Comparison of ENCODE assay signal across 25 mouse cellular contexts in the genomic region with DNA sequence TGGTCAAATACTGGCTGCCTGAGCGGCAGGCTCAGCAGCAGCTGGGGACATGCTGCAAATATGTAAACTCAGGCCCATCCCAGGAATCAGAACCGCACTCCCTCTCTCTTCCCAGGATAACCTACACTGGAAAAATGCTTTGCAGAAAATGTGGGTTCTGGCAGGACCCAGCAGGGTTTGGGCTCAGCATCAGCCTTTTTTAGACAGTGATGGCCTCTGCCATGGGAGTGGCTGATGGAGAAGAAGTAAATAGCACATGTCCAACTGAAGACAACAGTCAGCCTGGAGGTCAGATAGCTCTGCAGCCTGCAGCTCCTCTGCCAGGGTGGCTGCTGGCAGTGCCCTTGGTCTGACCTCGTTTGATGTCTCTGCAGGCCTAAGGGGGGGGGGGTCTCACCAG.
"Had no signal": no experiment of that assay in that cellular context is flagged by ENCODE, and none has a peak within 500 bp of the region (broad histone marks: within the 10 kb centered on the region; RNA-seq: fewer than 3 reads in every experiment).

No protein-coding gene starts in this region.

- H3K27ac ChIP-seq: heart, embryonic 10.5 days; heart, embryonic 13.5 days; heart, embryonic 15.5 days; hindbrain, embryonic 12.5 days; hindbrain, embryonic 14.5 days; intestine, embryonic 15.5 days; kidney, embryonic 15.5 days; kidney, postnatal 0 days; limb, embryonic 13.5 days; limb, embryonic 15.5 days had no signal

- H3K9me3 ChIP-seq: heart, embryonic 10.5 days; heart, embryonic 13.5 days; heart, embryonic 15.5 days; hindbrain, embryonic 12.5 days; intestine, embryonic 15.5 days; kidney, embryonic 15.5 days; limb, embryonic 13.5 days; limb, embryonic 15.5 days had no signal

- H3K4me3 ChIP-seq: heart, embryonic 10.5 days; heart, embryonic 13.5 days; heart, embryonic 15.5 days; hindbrain, embryonic 12.5 days; intestine, embryonic 15.5 days; kidney, embryonic 15.5 days; limb, embryonic 13.5 days; limb, embryonic 15.5 days had no signal

- H3K27me3 ChIP-seq: heart, embryonic 13.5 days; heart, embryonic 15.5 days; hindbrain, embryonic 12.5 days; intestine, embryonic 15.5 days; kidney, embryonic 15.5 days; limb, embryonic 13.5 days; limb, embryonic 15.5 days had no signal

- DNase-seq: forebrain, postnatal 0 days; gastrocnemius, postnatal 14 days; gastrocnemius, postnatal 36 days; heart, adult 18-20 months; heart, postnatal 14 days; heart, postnatal 36 days; kidney, adult 11 months; kidney, adult 2 months; kidney, adult 9 months; kidney, postnatal 14 days; kidney, postnatal 36 days; layer of hippocampus, adult 9-11 months; layer of hippocampus, postnatal 36 days; left cerebral cortex, postnatal 4 days had no signal

- H3K9ac ChIP-seq: forebrain, postnatal 0 days; heart, embryonic 13.5 days; heart, embryonic 15.5 days; hindbrain, embryonic 12.5 days; hindbrain, embryonic 14.5 days; intestine, embryonic 15.5 days; kidney, embryonic 15.5 days; limb, embryonic 13.5 days; limb, embryonic 15.5 days had no signal

- ATAC-seq: forebrain, postnatal 0 days; hindbrain, embryonic 16.5 days; intestine, embryonic 15.5 days had no signal

- H3K36me3 ChIP-seq: heart, embryonic 10.5 days; heart, embryonic 13.5 days; heart, embryonic 15.5 days; hindbrain, embryonic 12.5 days; intestine, embryonic 15.5 days; kidney, embryonic 15.5 days; limb, embryonic 13.5 days; limb, embryonic 15.5 days had no signal

- H3K4me2 ChIP-seq: heart, embryonic 13.5 days; heart, embryonic 15.5 days; hindbrain, embryonic 12.5 days; hindbrain, embryonic 14.5 days; intestine, embryonic 15.5 days; kidney, embryonic 15.5 days; limb, embryonic 13.5 days; limb, embryonic 15.5 days had no signal
